Mouse (Mus musculus): ENCODE measurements around the gene Sept7. TPM values are rescaled to one million over a fixed set of nuclear protein-coding genes. Genes with fewer than 3 reads are reported as not detected.
"Not testable (repeated sequence)": the region's sequence is repeated elsewhere in the genome, so short reads cannot be mapped to it uniquely, and the experiment has no call there.

The Sept7 gene
- total RNA-seq (2021) = 100 to 1,000 TPM; 278 to 293 TPM

GRCm38 (mm10) chr9:25252283-25252726 lies at the start of gene Sept7:
TSS of gene Sept7 (plus strand) at chr9:25252439.
- DNase-seq = peak; percentile 99 to 100

DNA sequence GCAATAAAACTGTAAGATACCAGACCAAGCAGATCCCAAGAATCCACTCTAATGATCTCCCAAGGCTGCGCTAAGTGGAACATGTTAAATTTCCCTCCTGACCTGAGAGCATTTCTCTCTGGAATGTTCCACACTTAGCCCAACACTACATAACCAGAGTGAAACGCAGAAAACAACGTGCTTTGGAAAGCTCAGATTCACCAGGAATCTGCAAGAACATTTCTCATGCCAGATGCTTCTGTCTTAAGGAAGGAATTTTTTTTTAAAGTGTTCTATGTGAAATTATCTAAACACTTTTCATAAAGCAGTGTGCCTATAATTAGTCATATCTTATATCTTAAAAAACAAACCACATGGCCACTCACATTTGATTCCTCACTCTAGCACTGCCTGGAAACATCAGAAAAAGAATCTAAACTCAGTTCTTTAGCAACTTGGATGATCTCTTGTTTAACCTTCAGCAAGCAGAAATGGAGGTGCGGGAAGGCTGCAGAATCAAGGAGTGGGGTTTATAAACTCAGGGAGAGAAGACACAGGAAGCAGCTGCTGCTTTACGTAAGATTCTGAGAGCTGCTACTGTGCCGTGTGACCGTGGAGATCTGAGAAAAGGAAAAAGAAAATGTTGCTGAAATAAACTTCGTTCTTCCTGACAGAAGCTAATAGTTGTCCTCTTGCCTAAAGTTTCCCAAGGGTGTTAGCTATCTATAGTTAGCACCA lies 44.0 kb upstream of the Sept7 start:
- DNase-seq = no peak

DNA sequence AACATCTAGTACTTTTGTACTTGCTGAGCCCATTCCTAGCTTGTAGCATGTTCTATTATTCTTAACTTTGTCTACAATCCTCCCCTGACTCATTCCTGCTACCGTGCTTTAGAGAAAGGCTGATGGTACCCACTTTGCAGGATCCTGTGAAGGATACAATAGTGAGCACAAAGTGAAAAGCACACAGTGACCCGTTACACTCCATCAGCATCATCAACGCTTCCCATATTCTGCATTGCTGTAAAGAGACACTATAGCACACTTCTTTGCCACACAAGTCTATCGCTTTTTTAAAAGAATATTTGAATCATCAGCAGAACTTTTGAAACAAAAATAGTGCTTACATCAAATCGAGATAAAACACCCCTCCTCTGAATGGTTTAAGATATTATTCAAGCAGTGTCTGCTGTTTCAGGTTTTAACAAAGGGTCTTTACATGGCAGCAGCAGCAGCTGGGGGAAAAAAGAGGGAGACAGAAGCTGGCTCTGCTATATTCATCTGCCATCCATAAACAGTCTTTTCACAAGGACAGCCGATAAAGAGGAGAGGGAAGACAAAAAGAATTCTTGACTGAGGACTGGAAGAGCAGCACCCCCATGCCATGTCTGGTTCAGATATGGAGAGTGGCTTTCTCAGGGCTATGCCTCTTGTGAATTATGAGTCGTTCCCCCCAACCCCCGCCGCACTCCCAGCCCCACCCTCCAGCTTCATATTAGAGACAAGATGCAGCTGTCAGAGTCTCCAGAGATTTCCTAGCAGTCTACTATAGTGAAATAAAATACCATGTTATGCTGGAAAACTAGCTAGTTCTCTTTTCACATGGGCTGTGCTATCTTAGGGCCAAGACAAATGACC lies 39.7 kb upstream of the Sept7 start:
- no peak for DNase-seq

- DNase-seq = no peak
These were observed 39.1 kb upstream of the Sept7 start for GRCm38 (mm10) chr9:25213164-25213557.

DNA sequence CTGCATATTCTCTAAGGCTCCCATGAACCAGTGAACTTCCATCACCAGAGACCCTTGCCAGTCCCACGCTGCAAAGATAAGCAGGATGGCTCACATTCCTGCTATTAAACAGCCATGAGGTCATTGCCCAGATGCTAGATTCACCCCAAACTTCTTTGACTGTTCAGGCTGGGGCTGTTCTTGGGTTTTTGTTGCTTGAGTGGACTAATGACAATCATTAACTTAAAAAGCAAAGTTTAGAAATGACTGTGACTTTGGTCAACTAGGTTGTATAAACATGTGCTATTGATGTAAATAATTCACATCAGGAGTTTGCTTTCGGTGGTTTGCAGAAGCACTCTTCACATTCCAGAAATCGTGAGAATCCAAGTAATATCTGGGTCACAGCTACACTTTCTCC lies 36.8 kb upstream of the Sept7 start:
- no peak for DNase-seq

DNA sequence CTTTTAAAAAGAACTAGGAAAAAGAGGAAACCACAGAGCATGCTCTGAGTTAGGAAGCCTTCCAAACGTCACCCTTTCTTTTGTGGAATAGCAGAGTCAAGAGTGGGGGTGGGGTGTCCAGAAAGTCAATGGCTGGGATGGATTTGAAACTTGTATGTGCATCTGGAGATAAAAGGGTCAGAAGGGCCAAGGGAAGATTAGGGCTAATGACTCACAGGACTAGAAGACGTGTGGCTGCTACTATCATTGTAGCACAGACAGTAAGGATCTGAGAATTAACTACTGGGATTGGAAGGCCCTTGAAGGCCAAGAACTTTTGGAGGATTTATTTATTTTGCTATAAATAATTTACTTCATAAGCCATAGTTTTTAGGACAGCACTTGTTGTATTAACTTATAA lies 36.0 kb upstream of the Sept7 start:
- no peak for DNase-seq

DNA sequence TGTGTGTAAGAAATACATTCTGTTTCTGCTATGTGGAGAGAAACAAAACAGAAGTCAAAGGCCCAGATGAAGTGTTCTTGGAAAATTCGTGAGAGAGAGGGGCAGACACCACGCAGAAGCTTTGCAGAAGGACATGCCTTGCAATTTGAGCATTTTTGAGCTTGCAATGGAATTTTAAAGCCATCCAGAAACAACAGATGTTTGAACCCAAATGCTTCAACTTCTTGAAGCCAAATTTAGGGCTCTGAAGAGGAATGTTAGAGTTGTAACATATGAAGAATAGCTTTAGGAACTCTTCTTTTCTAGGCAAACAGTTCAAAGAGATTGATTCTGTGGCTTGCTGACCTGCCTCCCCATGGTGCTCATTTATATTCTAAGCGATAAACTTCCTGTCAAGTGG lies 33.3 kb upstream of the Sept7 start:
- no peak for DNase-seq

DNA sequence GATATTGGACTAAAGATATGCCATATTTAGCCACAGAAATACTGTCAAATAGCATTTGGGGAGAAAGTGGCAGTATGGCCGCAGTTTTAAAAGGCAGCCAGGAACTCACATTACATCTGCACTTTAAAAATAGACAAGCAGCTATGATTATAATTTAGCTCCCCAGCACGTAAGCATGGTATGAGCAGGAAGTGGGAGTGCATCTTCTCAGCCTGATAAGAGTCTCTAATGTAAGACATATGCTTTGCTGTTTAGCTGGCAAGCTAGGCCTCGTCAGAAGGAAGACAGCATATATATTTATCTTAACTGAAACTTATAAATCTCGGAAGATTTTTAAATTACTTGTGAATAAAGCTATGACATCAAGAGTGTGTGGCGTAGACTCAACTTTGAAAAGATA lies 32.4 kb upstream of the Sept7 start:
- DNase-seq = no peak

GRCm38 (mm10) chr9:25224959-25225358 lies 27.3 kb upstream of the Sept7 start:
- DNase-seq = no peak

DNA sequence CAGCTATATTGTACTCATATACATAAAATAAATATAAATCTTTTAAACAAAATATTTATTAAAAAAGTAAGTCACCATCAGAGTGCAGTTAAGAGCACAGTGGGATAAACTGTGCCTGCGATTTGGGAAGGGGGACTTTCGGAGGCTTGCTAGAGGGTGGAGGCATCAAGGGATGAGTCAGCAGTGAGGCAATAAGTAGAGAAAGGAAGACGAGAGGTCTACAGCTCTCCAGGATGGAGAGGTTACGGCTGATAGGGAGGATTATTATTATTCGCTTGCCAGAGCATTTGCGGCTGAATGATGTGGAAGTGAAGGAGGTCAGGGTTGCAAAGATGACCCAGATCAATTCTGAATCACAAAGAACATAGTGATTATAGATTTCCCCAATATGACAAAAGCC lies 22.5 kb upstream of the Sept7 start:
- no peak for DNase-seq

DNA sequence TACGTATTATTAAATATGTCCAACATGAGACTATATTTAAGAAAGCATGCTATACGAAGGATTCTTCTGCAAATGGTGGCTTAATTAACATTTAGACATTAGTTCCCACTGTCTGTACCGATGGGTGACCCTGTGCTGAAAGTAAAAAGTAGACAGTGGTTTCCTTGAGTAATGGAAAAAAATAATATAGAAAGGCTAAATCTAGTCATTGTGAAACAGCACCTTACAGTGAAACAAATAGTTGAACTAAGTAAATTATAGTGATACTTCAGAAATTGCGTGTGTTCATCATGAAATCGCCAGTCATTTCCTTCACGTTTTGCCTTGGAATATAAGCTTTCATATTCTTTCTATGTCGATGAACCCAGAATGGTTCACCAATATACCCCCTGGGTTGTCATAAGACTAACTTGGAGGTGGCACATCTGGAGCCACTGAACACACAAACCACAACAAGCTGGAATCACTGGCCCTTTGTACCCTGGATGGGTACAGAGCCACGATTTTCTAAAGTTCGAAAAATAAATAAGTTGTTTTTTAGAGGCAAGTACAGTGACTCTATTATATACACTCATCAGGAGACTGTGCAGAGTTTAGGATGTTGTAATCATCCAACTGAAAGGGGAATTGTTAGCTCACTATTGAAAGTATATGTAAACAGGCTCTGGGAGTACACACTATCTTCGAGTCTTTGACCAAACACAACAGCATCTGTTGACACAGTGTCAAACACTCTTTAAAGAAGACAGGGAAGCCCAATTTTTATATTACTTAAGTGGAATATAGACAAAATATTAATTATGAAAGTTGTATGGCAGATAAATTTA lies 21.8 kb upstream of the Sept7 start:
- no peak for DNase-seq

DNA sequence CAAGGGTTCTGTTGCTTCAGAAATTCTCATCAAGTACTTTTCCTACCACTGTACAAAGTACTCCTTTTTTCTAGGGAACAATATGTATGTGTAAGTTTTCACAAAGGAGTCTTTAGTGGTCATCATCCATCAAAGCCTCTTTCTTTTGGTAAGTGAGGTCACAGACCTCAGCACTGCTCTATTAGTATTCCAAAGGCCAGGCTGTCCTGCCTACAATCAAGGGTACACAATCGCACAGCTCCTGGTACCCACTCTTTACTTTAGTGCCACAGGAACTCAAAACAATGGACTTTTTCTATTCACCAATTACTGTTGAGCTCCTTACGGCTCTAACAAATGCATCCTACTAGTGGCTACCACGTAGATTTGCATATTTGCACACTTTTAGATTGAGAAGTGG lies 11.2 kb upstream of the Sept7 start:
- no peak for DNase-seq

GRCm38 (mm10) chr9:25241783-25242182 lies 10.5 kb upstream of the Sept7 start:
- DNase-seq = not testable (repeated sequence)

GRCm38 (mm10) chr9:25242266-25242665 lies 10.0 kb upstream of the Sept7 start:
- no peak for DNase-seq

- no peak for DNase-seq
These were observed 8.1 kb upstream of the Sept7 start for GRCm38 (mm10) chr9:25243926-25244657.

GRCm38 (mm10) chr9:25245125-25245524 lies 7.1 kb upstream of the Sept7 start:
- DNase-seq = no peak

DNA sequence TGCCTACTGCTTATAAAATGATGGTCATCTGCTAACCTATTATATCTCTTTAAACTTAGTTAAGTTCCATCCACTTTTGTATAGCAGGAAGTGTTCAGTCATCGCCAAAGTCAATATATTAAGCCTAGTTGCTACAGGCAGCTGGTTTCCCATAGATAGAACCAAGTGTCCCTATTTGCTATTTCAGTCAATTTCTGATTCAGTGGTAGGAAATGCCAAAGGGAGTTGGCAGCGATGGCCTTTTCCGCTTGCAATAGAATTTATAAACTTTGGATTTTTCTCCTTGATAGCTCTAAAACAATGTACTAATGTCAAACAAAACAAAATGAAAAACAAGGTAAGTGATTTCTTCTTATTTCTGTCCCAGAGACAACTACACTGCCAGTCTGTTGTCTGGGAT lies 5.7 kb upstream of the Sept7 start:
- DNase-seq = no peak

GRCm38 (mm10) chr9:25251174-25251573 lies 1.1 kb upstream of the Sept7 start:
- DNase-seq = no peak

DNA sequence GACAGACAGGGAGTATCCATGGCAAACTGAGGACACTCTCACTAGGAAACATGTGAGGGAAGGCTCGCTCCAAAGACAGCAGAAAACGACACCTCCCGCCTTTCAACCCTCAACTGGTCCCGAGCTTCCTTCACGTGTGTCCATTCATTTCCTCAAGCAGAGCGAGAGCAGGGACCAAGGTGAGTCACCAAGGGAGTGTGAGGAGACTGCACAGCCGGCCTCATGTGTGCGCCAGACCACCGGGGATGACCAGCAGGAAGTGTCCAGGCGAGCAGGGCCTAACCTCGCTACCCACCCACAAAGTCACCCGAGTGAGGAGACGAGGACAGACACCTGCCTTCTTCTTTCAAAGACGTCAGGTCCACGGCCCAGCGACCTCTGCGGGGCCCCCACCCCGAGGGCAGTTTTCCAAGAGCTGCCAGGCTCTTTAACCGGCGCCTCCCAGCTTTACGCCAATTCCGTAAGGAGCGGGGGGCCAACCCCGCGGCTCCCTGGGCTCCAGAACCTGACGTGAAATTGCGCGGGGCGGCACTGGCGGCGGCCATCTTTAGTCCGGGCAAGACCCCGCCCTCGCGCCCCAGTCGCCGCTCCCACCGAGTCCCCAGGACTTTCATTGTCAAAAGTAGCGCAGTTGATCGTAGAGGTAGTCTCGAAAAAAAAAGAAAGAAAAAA lies 492 bp upstream of the Sept7 start:
- DNase-seq = peak; percentile 92 to 93

DNA sequence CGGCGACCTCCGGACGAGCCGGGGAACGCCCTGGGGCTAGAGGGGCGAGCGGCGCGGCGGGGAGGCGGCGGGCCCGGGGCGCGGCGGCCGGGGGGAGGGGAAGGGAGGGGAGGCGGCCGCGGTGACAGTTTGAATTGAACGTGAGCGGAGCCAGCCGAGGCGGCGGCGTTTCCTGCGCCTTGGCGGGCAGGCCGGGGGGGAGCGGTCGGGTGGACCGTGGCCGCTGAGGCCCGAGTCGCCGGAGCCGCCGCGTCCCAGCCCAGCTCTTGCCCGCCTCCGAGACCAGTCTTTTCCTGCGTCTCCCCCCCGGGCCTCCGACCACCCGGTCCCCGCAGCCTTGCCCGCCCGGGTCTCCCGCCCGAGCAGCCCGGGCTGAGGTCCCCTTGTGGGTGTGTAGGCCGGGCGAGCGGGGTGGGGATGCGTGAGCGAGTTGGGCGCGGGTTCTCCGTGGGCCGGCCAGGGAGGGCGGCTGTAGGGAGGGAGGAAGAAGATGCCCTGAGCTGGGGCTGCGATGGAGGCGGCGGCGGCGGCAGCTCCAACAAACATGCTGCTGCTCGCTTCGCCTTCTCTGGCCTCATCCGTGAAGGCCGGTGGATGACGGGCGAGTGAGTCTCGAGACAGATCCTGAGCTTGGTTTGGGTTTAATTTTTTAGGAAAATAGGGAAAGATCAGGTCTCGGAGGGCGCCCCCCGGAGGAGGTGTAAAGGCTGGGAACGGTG lies 679 bp downstream of the Sept7 start:
- peak; percentile 65 to 68 for DNase-seq

DNA sequence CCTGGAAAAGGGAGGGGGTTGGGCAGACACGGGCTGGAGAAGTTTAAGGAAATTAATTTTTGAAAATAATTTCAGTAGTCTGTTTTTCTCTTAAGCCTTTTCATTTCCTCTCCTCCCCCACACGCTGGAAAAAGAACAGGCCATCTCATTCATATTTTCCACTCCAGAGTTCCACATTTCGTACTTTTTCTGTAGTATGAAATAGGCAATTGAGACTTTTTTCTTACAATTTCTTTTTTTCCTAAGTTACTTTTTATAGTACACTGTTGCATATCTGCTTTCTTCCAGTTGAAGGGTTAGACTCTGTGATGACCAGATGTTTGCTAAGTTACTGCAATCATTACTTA lies 1.2 kb downstream of the Sept7 start:
- DNase-seq = no peak
